16 mouse cellular contexts compared by ENCODE assay signal in genomic region chr6:71723555-71723954, GRCm38 (mm10). TPM values are rescaled to one million over a fixed set of nuclear protein-coding genes. Genes with fewer than 3 reads are reported as not detected.
DNase-seq lines count a peak whose midpoint lies in the region; ATAC-seq and TF ChIP-seq lines count a peak whose summit lies in the region.
"Had no signal": no experiment of that assay in that cellular context is flagged by ENCODE, and none has a peak within 500 bp of the region (broad histone marks: within the 10 kb centered on the region; RNA-seq: fewer than 3 reads in every experiment).

No protein-coding gene starts in this region.

- peaks cover 6% of the 10 kb centered on the region; the same call in 1 of the 2 replicates for H3K4me1 ChIP-seq in midbrain, embryonic 16.5 days (ENCODE audit: control insufficient read depth, insufficient read depth, low read length)
- peaks cover 9% of the 10 kb centered on the region; the same call in 1 of the 2 replicates for H3K4me1 ChIP-seq in midbrain, embryonic 15.5 days
- H3K4me1 ChIP-seq in embryonic facial prominence, embryonic 15.5 days: no peaks in the 10 kb centered on the region
- H3K4me1 ChIP-seq: embryonic facial prominence, embryonic 12.5 days had no signal

- ATAC-seq in midbrain, embryonic 16.5 days: peak; percentile 23; the same call in 1 of the 2 replicates
- no peak for ATAC-seq in midbrain, embryonic 15.5 days (replicated peaks)
- ATAC-seq in embryonic facial prominence, embryonic 15.5 days (ENCODE audit: insufficient number of reproducible peaks, low FRiP score, low TSS enrichment, low read depth): peak; percentile 79; the same call in 1 of the 2 replicates
- ATAC-seq in megakaryocyte progenitor cell, adult 5-6 weeks (replicated peaks; ENCODE audit: poor library complexity): no peak
- ATAC-seq: forebrain, embryonic 13.5 days had no signal

- no peak overlapping the region for H3K4me3 ChIP-seq in midbrain, embryonic 16.5 days (ENCODE audit: low read depth, low read length)
- H3K4me3 ChIP-seq in midbrain, embryonic 15.5 days: no peak overlapping the region
- H3K4me3 ChIP-seq in embryonic facial prominence, embryonic 15.5 days (replicated peaks): no peak overlapping the region
- no peak overlapping the region for H3K4me3 ChIP-seq in myocyte
- H3K4me3 ChIP-seq: embryonic facial prominence, embryonic 12.5 days; forebrain, embryonic 13.5 days; liver, embryonic 13.5 days had no signal

- 47% methylated on average over 4 of the region's 4 CpGs for WGBS in midbrain, embryonic 16.5 days
- 55% methylated on average over 4 of the region's 4 CpGs for WGBS in midbrain, embryonic 15.5 days
- 34% methylated on average over 4 of the region's 4 CpGs for WGBS in embryonic facial prominence, embryonic 15.5 days

- H3ac ChIP-seq in myocyte (ENCODE audit: control insufficient read depth, insufficient read length): no peak overlapping the region

- no peaks in the 10 kb centered on the region for H3K27me3 ChIP-seq in midbrain, embryonic 16.5 days (ENCODE audit: control insufficient read depth, insufficient read depth, low read depth, low read length)
- no peaks in the 10 kb centered on the region for H3K27me3 ChIP-seq in midbrain, embryonic 15.5 days (replicated peaks)
- no peaks in the 10 kb centered on the region for H3K27me3 ChIP-seq in embryonic facial prominence, embryonic 15.5 days
- no peaks in the 10 kb centered on the region for H3K27me3 ChIP-seq in myocyte (ENCODE audit: control insufficient read depth, insufficient read depth, insufficient read length)
- H3K27me3 ChIP-seq: embryonic facial prominence, embryonic 12.5 days; forebrain, embryonic 13.5 days; liver, embryonic 13.5 days had no signal

- H3K79me2 ChIP-seq in myocyte (ENCODE audit: control insufficient read depth, insufficient read depth): no peaks in the 10 kb centered on the region

- H3K36me3 ChIP-seq in midbrain, embryonic 16.5 days (ENCODE audit: control insufficient read depth, insufficient read depth, low read length): no peaks in the 10 kb centered on the region
- H3K36me3 ChIP-seq in midbrain, embryonic 15.5 days (replicated peaks): no peaks in the 10 kb centered on the region
- H3K36me3 ChIP-seq in embryonic facial prominence, embryonic 15.5 days: no peaks in the 10 kb centered on the region
- no peaks in the 10 kb centered on the region for H3K36me3 ChIP-seq in myocyte (ENCODE audit: control insufficient read depth, insufficient read depth)
- H3K36me3 ChIP-seq: embryonic facial prominence, embryonic 12.5 days; G1E; liver, embryonic 13.5 days had no signal

- TF ChIP-seq POLR2A in myocyte (IDR thresholded peaks at IDR 0.05; ENCODE audit: insufficient read length, low read depth): no peak

- peak; percentile 55 for DNase-seq in cerebellum, adult 11-12 months
- no peak for DNase-seq in cerebellum, postnatal 4 days (ENCODE audit: low spot score in 2 of 2)
- DNase-seq in B cell, adult 2 months: no peak
- DNase-seq: kidney, adult 2 months; layer of hippocampus, adult 9-11 months; liver, embryonic 13.5 days; lung, postnatal 14 days; right cerebral cortex, postnatal 25 days had no signal

- H3K9ac ChIP-seq in midbrain, embryonic 16.5 days (ENCODE audit: low read depth, low read length): no peak overlapping the region
- H3K9ac ChIP-seq in midbrain, embryonic 15.5 days: no peak overlapping the region
- H3K9ac ChIP-seq in embryonic facial prominence, embryonic 15.5 days: no peak overlapping the region
- H3K9ac ChIP-seq: embryonic facial prominence, embryonic 12.5 days; forebrain, embryonic 13.5 days; liver, embryonic 13.5 days had no signal

- no peaks in the 10 kb centered on the region for H3K9me3 ChIP-seq in midbrain, embryonic 16.5 days (replicated peaks; ENCODE audit: control insufficient read depth, low read length, poor library complexity, severe bottlenecking)
- no peaks in the 10 kb centered on the region for H3K9me3 ChIP-seq in midbrain, embryonic 15.5 days
- no peaks in the 10 kb centered on the region for H3K9me3 ChIP-seq in embryonic facial prominence, embryonic 15.5 days (replicated peaks)
- H3K9me3 ChIP-seq: embryonic facial prominence, embryonic 12.5 days; forebrain, embryonic 13.5 days; G1E; liver, embryonic 13.5 days had no signal

- no peak overlapping the region for H3K27ac ChIP-seq in midbrain, embryonic 16.5 days (ENCODE audit: low read length)
- H3K27ac ChIP-seq in midbrain, embryonic 15.5 days: no peak overlapping the region
- H3K27ac ChIP-seq in embryonic facial prominence, embryonic 15.5 days (replicated peaks): no peak overlapping the region
- H3K27ac ChIP-seq: embryonic facial prominence, embryonic 12.5 days; forebrain, embryonic 13.5 days; liver, embryonic 13.5 days had no signal

- H3K4me2 ChIP-seq in midbrain, embryonic 16.5 days (ENCODE audit: low read length): no peak overlapping the region
- H3K4me2 ChIP-seq in midbrain, embryonic 15.5 days: no peak overlapping the region
- no peak overlapping the region for H3K4me2 ChIP-seq in embryonic facial prominence, embryonic 15.5 days (replicated peaks)
- peak overlapping the region; percentile 8 for H3K4me2 ChIP-seq in myocyte (ENCODE audit: low read depth)
- H3K4me2 ChIP-seq: embryonic facial prominence, embryonic 12.5 days; forebrain, embryonic 13.5 days; liver, embryonic 13.5 days had no signal

TF ChIP-seq in myocyte, 11 proteins besides CTCF, POLR2A, EP300 and RAD21:
- TF ChIP-seq TCF3 (IDR thresholded peaks at IDR 0.05; ENCODE audit: insufficient read length, low read depth) (no peak), MYOG (IDR thresholded peaks at IDR 0.05; ENCODE audit: control insufficient read depth in 1 of 3, insufficient read depth in 1 of 3, insufficient read length in 2 of 3, low read depth in 2 of 3) (peak; percentile 5 to 87 (median 17)), CEBPB (IDR thresholded peaks at IDR 0.05; ENCODE audit: insufficient read depth, poor library complexity, severe bottlenecking) (no peak), MYOD1 (IDR thresholded peaks at IDR 0.05; ENCODE audit: control insufficient read depth in 1 of 3, insufficient read length in 2 of 3, low read depth in 2 of 3) (peak in 2 of 3 experiments; percentile 21 to 79)
TF ChIP-seq in myocyte: peak in this region for 2.

RNA-seq across cellular contexts. Expression of gene Reep1, which starts 16.2 kb away (rescaled TPM):
- 331 and 350 TPM in 2 replicates for polyA plus RNA-seq in midbrain, embryonic 16.5 days (2015; fragmentation: Nextera tagmentation; extraction: Ambion mirVana)
- polyA plus RNA-seq in midbrain, embryonic 15.5 days (2015; fragmentation: Nextera tagmentation; extraction: Ambion mirVana): 303 and 331 TPM in 2 replicates
- polyA plus RNA-seq in embryonic facial prominence, embryonic 15.5 days (2015; fragmentation: Nextera tagmentation; extraction: Ambion mirVana): 17.2 and 18.7 TPM in 2 replicates
- polyA plus RNA-seq in myocyte (2012; fragmentation: generic; extraction: Trizol): 1.1 TPM
- 0.32 and 1.1 TPM in 2 replicates for total RNA-seq in megakaryocyte progenitor cell, adult 5-6 weeks (2015)
- 0.71 and 1.0 TPM in 2 replicates for total RNA-seq in megakaryocyte progenitor cell, adult 5-6 weeks (2017)
- polyA plus RNA-seq: G1E had no signal

Comparison
In these comparisons a context has a peak if more than half of its experiments do, and no peak if none do; other contexts are left out.
1. ATAC-seq: peak in midbrain, embryonic 16.5 days (single experiment) and embryonic facial prominence, embryonic 15.5 days (single experiment); none in midbrain, embryonic 15.5 days (single experiment) and megakaryocyte progenitor cell, adult 5-6 weeks (single experiment).
2. RNA of gene Reep1, which starts 16.2 kb away (polyA plus RNA-seq): 331 to 350 TPM in midbrain, embryonic 16.5 days and 303 to 331 TPM in midbrain, embryonic 15.5 days; 17.2 to 18.7 TPM in embryonic facial prominence, embryonic 15.5 days and 1.1 TPM in myocyte (single experiment); every median in the first group is over 10 times any median in the second.